Mouse (Mus musculus): ENCODE measurements around the gene Ubtf.

Ubtf gene

GRCm38 (mm10) chr11:102299839-102300238 lies 19.7 kb downstream of the Ubtf start:
- Histone ChIP-seq H3K4me3 (replicated peaks; ENCODE audit: low read length) (no peak overlapping the region), H3K9me3 (ENCODE audit: low read length) (no peaks in the 10 kb centered on the region), H3K27me3 (ENCODE audit: insufficient read depth, low read length) (no peaks in the 10 kb centered on the region), H3K36me3 (ENCODE audit: insufficient read depth, low read length) (peaks cover 6% of the 10 kb centered on the region), H3K4me1 (replicated peaks; ENCODE audit: low read depth, low read length) (peaks cover 47% of the 10 kb centered on the region)
- TF ChIP-seq CTCF (conservative IDR thresholded peaks at IDR 0.05; ENCODE audit: low read length) (peak; percentile 98), POU5F1 (IDR thresholded peaks at IDR 0.05; ENCODE audit: borderline replicate concordance, low read length) (no peak), NANOG (IDR thresholded peaks at IDR 0.05; ENCODE audit: borderline replicate concordance, low read length) (no peak)

GRCm38 (mm10) chr11:102297577-102298556 lies 21.7 kb downstream of the Ubtf start:
- Histone ChIP-seq H3K4me1 (replicated peaks; ENCODE audit: low read depth, low read length) (peaks cover 53% of the 10 kb centered on the region), H3K36me3 (ENCODE audit: insufficient read depth, low read length) (peaks cover 25% of the 10 kb centered on the region), H3K27me3 (ENCODE audit: insufficient read depth, low read length) (no peaks in the 10 kb centered on the region), H3K4me3 (replicated peaks; ENCODE audit: low read length) (peak overlapping the region; percentile 92), H3K9me3 (ENCODE audit: low read length) (no peaks in the 10 kb centered on the region)
- TF ChIP-seq CTCF (conservative IDR thresholded peaks at IDR 0.05; ENCODE audit: low read length) (no peak), POU5F1 (IDR thresholded peaks at IDR 0.05; ENCODE audit: borderline replicate concordance, low read length) (no peak; the same call in 1 of the 2 replicates), NANOG (IDR thresholded peaks at IDR 0.05; ENCODE audit: borderline replicate concordance, low read length) (no peak)

- H3K9me3 ChIP-seq (ENCODE audit: low read length), result no peaks in the 10 kb centered on the region
- no peaks in the 10 kb centered on the region for H3K27me3 ChIP-seq (ENCODE audit: insufficient read depth, low read length)
- H3K36me3 ChIP-seq (ENCODE audit: insufficient read depth, low read length), result peaks cover 36% of the 10 kb centered on the region
- peaks cover 60% of the 10 kb centered on the region for H3K4me1 ChIP-seq (replicated peaks; ENCODE audit: low read depth, low read length)
- H3K4me3 ChIP-seq (replicated peaks; ENCODE audit: low read length), result peak within 1 kb of the TSS; percentile 92
- TF ChIP-seq CTCF (conservative IDR thresholded peaks at IDR 0.05; ENCODE audit: low read length) (no peak), NANOG (IDR thresholded peaks at IDR 0.05; ENCODE audit: borderline replicate concordance, low read length) (no peak), POU5F1 (IDR thresholded peaks at IDR 0.05; ENCODE audit: borderline replicate concordance, low read length) (no peak)
Observed at GRCm38 (mm10) chr11:102296491-102297472, 22.8 kb downstream of the Ubtf start, which contains the start of gene Atxn7l3. Atxn7l3 (minus strand) TSS chr11:102296631.

GRCm38 (mm10) chr11:102295598-102296471 lies 23.7 kb downstream of the Ubtf start:
- H3K27me3 ChIP-seq (ENCODE audit: insufficient read depth, low read length), result no peaks in the 10 kb centered on the region
- TF ChIP-seq CTCF (conservative IDR thresholded peaks at IDR 0.05; ENCODE audit: low read length) (no peak), POU5F1 (IDR thresholded peaks at IDR 0.05; ENCODE audit: borderline replicate concordance, low read length) (no peak), NANOG (IDR thresholded peaks at IDR 0.05; ENCODE audit: borderline replicate concordance, low read length) (no peak)
- H3K36me3 ChIP-seq (ENCODE audit: insufficient read depth, low read length), result peaks cover 45% of the 10 kb centered on the region
- H3K4me1 ChIP-seq (replicated peaks; ENCODE audit: low read depth, low read length), result peaks cover 69% of the 10 kb centered on the region
- no peaks in the 10 kb centered on the region for H3K9me3 ChIP-seq (ENCODE audit: low read length)
- peak overlapping the region; percentile 92 for H3K4me3 ChIP-seq (replicated peaks; ENCODE audit: low read length)

GRCm38 (mm10) chr11:102294887-102295597 lies 24.5 kb downstream of the Ubtf start:
- H3K27me3 ChIP-seq (ENCODE audit: insufficient read depth, low read length), result no peaks in the 10 kb centered on the region
- H3K9me3 ChIP-seq (ENCODE audit: low read length), result no peaks in the 10 kb centered on the region
- H3K36me3 ChIP-seq (ENCODE audit: insufficient read depth, low read length), result peaks cover 53% of the 10 kb centered on the region
- peaks cover 77% of the 10 kb centered on the region for H3K4me1 ChIP-seq (replicated peaks; ENCODE audit: low read depth, low read length)
- H3K4me3 ChIP-seq (replicated peaks; ENCODE audit: low read length), result peak overlapping the region; percentile 92
- TF ChIP-seq POU5F1 (IDR thresholded peaks at IDR 0.05; ENCODE audit: borderline replicate concordance, low read length) (no peak), NANOG (IDR thresholded peaks at IDR 0.05; ENCODE audit: borderline replicate concordance, low read length) (no peak), CTCF (conservative IDR thresholded peaks at IDR 0.05; ENCODE audit: low read length) (no peak)

- no peaks in the 10 kb centered on the region for H3K9me3 ChIP-seq (ENCODE audit: low read length)
- peaks cover 59% of the 10 kb centered on the region for H3K36me3 ChIP-seq (ENCODE audit: insufficient read depth, low read length)
- no peaks in the 10 kb centered on the region for H3K27me3 ChIP-seq (ENCODE audit: insufficient read depth, low read length)
- no peak for TF ChIP-seq NANOG (IDR thresholded peaks at IDR 0.05; ENCODE audit: borderline replicate concordance, low read length)
- no peak for TF ChIP-seq POU5F1 (IDR thresholded peaks at IDR 0.05; ENCODE audit: borderline replicate concordance, low read length)
- no peak for TF ChIP-seq CTCF (conservative IDR thresholded peaks at IDR 0.05; ENCODE audit: low read length)
- peaks cover 80% of the 10 kb centered on the region for H3K4me1 ChIP-seq (replicated peaks; ENCODE audit: low read depth, low read length)
- peak overlapping the region; percentile 92 for H3K4me3 ChIP-seq (replicated peaks; ENCODE audit: low read length)
Observed at GRCm38 (mm10) chr11:102294416-102294815, 25.1 kb downstream of the Ubtf start.

GRCm38 (mm10) chr11:102293971-102294370 lies 25.6 kb downstream of the Ubtf start:
- TF ChIP-seq NANOG (IDR thresholded peaks at IDR 0.05; ENCODE audit: borderline replicate concordance, low read length) (no peak), POU5F1 (IDR thresholded peaks at IDR 0.05; ENCODE audit: borderline replicate concordance, low read length) (no peak), CTCF (conservative IDR thresholded peaks at IDR 0.05; ENCODE audit: low read length) (no peak)
- H3K4me3 ChIP-seq (replicated peaks; ENCODE audit: low read length), result peak overlapping the region; percentile 92; the same call in 1 of the 2 replicates
- H3K27me3 ChIP-seq (ENCODE audit: insufficient read depth, low read length), result no peaks in the 10 kb centered on the region
- peaks cover 64% of the 10 kb centered on the region for H3K36me3 ChIP-seq (ENCODE audit: insufficient read depth, low read length)
- H3K9me3 ChIP-seq (ENCODE audit: low read length), result no peaks in the 10 kb centered on the region
- peaks cover 80% of the 10 kb centered on the region for H3K4me1 ChIP-seq (replicated peaks; ENCODE audit: low read depth, low read length)
